Mouse (Mus musculus): ENCODE measurements at regions not wholly inside any gene's neighbourhood (a gene's known extent, or its start where the extent isn't known, plus 50 kb on each side); places are given as distances from the start of the nearest gene placed in this dataset.

GRCm38 (mm10) chr4:105313151-105313818, 156.1 kb downstream of the Plpp3 start:
- TF ChIP-seq CTCF (IDR thresholded peaks at IDR 0.05; ENCODE audit: borderline replicate concordance, insufficient read depth, low read depth, low read length) (no peak), POLR2A (IDR thresholded peaks at IDR 0.05; ENCODE audit: borderline replicate concordance, insufficient read depth, low read length) (no peak)

All from cerebellum, adult 2 months (tissue).